8 mouse cellular contexts compared by ENCODE assay signal in the genomic region with DNA sequence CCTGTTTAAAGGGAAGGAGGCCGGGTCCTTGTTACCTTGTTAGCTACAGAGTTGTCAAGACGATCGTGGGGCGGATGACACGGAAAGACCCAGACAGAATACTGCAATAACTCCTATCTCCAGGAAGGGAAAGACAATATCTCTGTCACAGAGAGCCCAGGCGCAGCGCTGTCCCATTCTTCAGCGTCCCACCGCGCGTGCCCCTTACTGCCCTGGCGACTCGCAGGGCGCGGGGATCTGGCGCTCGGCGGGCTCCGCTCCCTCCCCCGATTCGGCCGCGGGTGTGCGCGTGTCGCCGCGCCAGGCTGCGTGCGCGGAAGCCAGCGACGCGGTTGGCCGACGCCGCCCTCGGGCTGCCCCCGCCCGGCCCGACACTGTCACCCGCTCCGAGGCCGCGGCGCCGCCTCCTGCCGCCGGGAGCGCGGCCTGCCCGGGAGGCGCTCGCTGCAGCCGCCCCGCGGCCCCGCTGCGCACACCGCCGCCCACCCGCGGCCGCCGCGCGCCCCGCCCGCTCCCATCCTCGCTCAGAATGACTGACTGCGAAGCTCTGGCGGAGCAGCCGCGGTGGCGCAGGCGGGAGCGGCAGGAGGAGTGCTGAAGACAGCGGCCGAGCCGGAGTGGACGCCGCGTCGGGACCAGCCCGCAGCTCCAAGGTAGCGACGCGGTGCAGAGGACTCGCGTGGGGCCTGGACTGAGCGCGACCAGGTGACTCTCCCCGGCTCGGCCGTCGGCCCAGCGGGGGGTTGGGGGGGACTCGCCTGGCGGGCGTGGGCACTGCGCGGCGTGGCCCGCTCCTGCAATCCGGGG. TPM values are rescaled to one million over a fixed set of nuclear protein-coding genes. Genes with fewer than 3 reads are reported as not detected.
DNase-seq lines count a peak whose midpoint lies in the region; ATAC-seq and TF ChIP-seq lines count a peak whose summit lies in the region.

A gene (plus strand): TSS at position 376 of the 807 bp plus-strand sequence.

- H3K27ac ChIP-seq in gastrocnemius, adult 2 months, result peak within 1 kb of the TSS; percentile 65
- H3K27ac ChIP-seq in hindbrain, embryonic 15.5 days (replicated peaks), result peak within 1 kb of the TSS; percentile 91

- TF ChIP-seq CTCF in gastrocnemius, adult 2 months (IDR thresholded peaks at IDR 0.05), result no peak

- H3K27me3 ChIP-seq in hindbrain, embryonic 15.5 days, result no peaks in the 10 kb centered on the region

- peak; percentile 68 to 70 for DNase-seq in adrenal gland, adult 18-20 months (ENCODE audit: low spot score in 2 of 2)
- DNase-seq in cerebellum, postnatal 36 days, result peak; percentile 77 to 85
- DNase-seq in gastrocnemius, adult 2 months, result peak; percentile 75
- DNase-seq in left cerebral cortex, adult 18-20 months (ENCODE audit: low spot score in 2 of 2), result peak; percentile 63 to 81
- DNase-seq in lung, postnatal 36 days, result peak; percentile 59
- DNase-seq in right cerebral cortex, adult 18-20 months, result peak; percentile 83
- DNase-seq in urinary bladder, postnatal 36 days (ENCODE audit: low spot score in 2 of 2), result peak; percentile 43 to 62

- WGBS in hindbrain, embryonic 15.5 days, result under 1% methylated on average over 98 of the region's 105 CpGs

- peak within 1 kb of the TSS; percentile 65 for H3K4me2 ChIP-seq in hindbrain, embryonic 15.5 days

- peak within 1 kb of the TSS; percentile 75 for H3K9ac ChIP-seq in hindbrain, embryonic 15.5 days

- peak; percentile 92 for ATAC-seq in hindbrain, embryonic 15.5 days (ENCODE audit: low FRiP score, low read depth)

- no peaks in the 10 kb centered on the region for H3K36me3 ChIP-seq in hindbrain, embryonic 15.5 days

- H3K4me3 ChIP-seq in gastrocnemius, adult 2 months, result peak within 1 kb of the TSS; percentile 85
- H3K4me3 ChIP-seq in hindbrain, embryonic 15.5 days, result peak within 1 kb of the TSS; percentile 88

- H3K9me3 ChIP-seq in hindbrain, embryonic 15.5 days, result no peaks in the 10 kb centered on the region

- peaks cover 32% of the 10 kb centered on the region for H3K4me1 ChIP-seq in hindbrain, embryonic 15.5 days (replicated peaks)

- intact Hi-C loops in gastrocnemius, adult 2 months (cut with DNase I), result no loop called here

RNA-seq across cellular contexts. Expression of the gene that starts here (rescaled TPM):
- 1 to 10 TPM; 2.1 to 2.7 TPM for total RNA-seq in adrenal gland, adult 18-20 months (2021)
- total RNA-seq in gastrocnemius, adult 2 months (2021), result 1 to 10 TPM in 1 of 2 experiments, under 1 TPM in 1; 0.82 to 1.1 TPM
- polyA plus RNA-seq in hindbrain, embryonic 15.5 days (2015; fragmentation: Nextera tagmentation; extraction: Ambion mirVana), result 20.7 and 24.9 TPM in 2 replicates
- 10 to 100 TPM; 29.7 to 30.9 TPM for total RNA-seq in left cerebral cortex, adult 18-20 months (2021)

Comparison
In these comparisons a context has a peak if more than half of its experiments do, and no peak if none do; other contexts are left out.
1. Peak in every context shown above with its lines: DNase-seq, ATAC-seq, H3K4me3 ChIP-seq and H3K27ac ChIP-seq.
2. RNA of the gene that starts here (total RNA-seq): 29.7 to 30.9 TPM in left cerebral cortex, adult 18-20 months; 2.1 to 2.7 TPM in adrenal gland, adult 18-20 months and 0.82 to 1.1 TPM in gastrocnemius, adult 2 months; every median in the first group is over 4 times any median in the second.